Comparison of ENCODE assay signal across 12 mouse cellular contexts in the genomic region with DNA sequence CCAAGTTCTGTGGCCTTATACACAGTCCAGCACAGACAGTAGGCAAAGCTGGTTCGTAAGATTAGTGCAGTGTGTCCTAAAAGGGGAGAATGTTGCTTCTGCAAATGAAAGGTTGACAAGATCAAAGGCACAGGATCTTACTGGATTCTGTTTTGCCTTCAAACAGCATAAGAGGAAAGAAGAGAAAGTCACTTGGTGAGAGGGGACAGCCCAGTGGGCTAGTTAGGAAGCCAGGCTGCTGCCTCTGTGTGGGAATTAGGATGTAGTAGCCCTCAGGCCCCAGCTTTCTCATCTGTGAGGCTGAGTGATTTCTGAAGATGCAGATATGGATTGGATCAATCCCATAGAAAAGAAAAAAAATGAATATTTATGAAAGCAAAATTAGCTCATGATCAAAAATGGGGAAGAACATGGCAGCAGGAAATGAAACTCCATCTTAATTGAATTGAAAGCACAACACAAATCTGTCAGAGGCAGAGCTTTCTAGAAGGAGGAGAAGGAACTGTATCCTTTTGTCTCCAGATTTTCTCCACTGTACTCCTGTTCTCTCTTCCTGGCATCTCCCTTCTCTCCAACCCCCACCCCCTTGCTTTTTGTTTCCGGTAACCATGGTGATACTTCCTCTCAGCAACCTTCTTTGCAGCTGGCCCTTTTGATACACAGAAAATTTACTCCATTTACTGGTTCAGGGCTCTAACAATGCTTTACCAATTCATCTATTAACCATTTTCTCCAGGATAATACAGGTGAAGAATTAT.
DNase-seq lines count a peak whose midpoint lies in the region; ATAC-seq lines count a peak whose summit lies in the region.
"Had no signal": no experiment of that assay in that cellular context is flagged by ENCODE, and none has a peak within 500 bp of the region (broad histone marks: within the 10 kb centered on the region; RNA-seq: fewer than 3 reads in every experiment).

No protein-coding gene starts in this region.

- no peaks in the 10 kb centered on the region; the same call in 1 of the 2 replicates for H3K36me3 ChIP-seq in forebrain, embryonic 13.5 days (ENCODE audit: poor library complexity, severe bottlenecking)
- H3K36me3 ChIP-seq in midbrain, embryonic 10.5 days = no peaks in the 10 kb centered on the region
- no peaks in the 10 kb centered on the region for H3K36me3 ChIP-seq in kidney, embryonic 15.5 days
- H3K36me3 ChIP-seq: heart, embryonic 13.5 days had no signal

- H3K9ac ChIP-seq in forebrain, embryonic 13.5 days = peak overlapping the region; percentile 43
- H3K9ac ChIP-seq in kidney, embryonic 15.5 days = no peak overlapping the region
- H3K9ac ChIP-seq: heart, embryonic 13.5 days had no signal

- no peaks in the 10 kb centered on the region for H3K27me3 ChIP-seq in forebrain, embryonic 13.5 days
- no peaks in the 10 kb centered on the region for H3K27me3 ChIP-seq in midbrain, embryonic 10.5 days (ENCODE audit: low read depth, poor library complexity, severe bottlenecking)
- H3K27me3 ChIP-seq in kidney, embryonic 15.5 days = no peaks in the 10 kb centered on the region
- H3K27me3 ChIP-seq: heart, embryonic 13.5 days had no signal

- peak overlapping the region; percentile 50 for H3K4me2 ChIP-seq in forebrain, embryonic 13.5 days
- no peak overlapping the region for H3K4me2 ChIP-seq in kidney, embryonic 15.5 days
- H3K4me2 ChIP-seq: heart, embryonic 13.5 days had no signal

- WGBS in forebrain, embryonic 13.5 days = 31% methylated on average over 2 of the region's 2 CpGs
- 64% methylated on average over 2 of the region's 2 CpGs for WGBS in midbrain, embryonic 10.5 days
- WGBS in kidney, embryonic 15.5 days = 83% methylated on average over 2 of the region's 2 CpGs

- peak overlapping the region; percentile 94 for H3K27ac ChIP-seq in forebrain, embryonic 13.5 days
- peak overlapping the region; percentile 64; the same call in 1 of the 2 replicates for H3K27ac ChIP-seq in midbrain, embryonic 10.5 days (replicated peaks)
- no peak overlapping the region for H3K27ac ChIP-seq in kidney, embryonic 15.5 days
- H3K27ac ChIP-seq: heart, embryonic 13.5 days; macrophage had no signal

- H3K9me3 ChIP-seq in forebrain, embryonic 13.5 days (replicated peaks) = no peaks in the 10 kb centered on the region
- no peaks in the 10 kb centered on the region for H3K9me3 ChIP-seq in midbrain, embryonic 10.5 days (replicated peaks)
- H3K9me3 ChIP-seq in kidney, embryonic 15.5 days (replicated peaks) = no peaks in the 10 kb centered on the region
- H3K9me3 ChIP-seq: heart, embryonic 13.5 days had no signal

- DNase-seq in right cerebral cortex, postnatal 10 days (ENCODE audit: low spot score in 2 of 2) = peak; percentile 61 to 70
- no peak for DNase-seq in right cerebral cortex, postnatal 14 days
- peak; percentile 33 for DNase-seq in midbrain, embryonic 10.5 days (ENCODE audit: low spot score)
- no peak for DNase-seq in adrenal gland, adult 2 months
- no peak for DNase-seq in frontal cortex, postnatal 36 days (ENCODE audit: low spot score in 2 of 2)
- no peak for DNase-seq in urinary bladder, postnatal 14 days (ENCODE audit: low spot score)
- DNase-seq: kidney, adult 9 months; thymus, postnatal 14 days had no signal

- peak; percentile 73 for ATAC-seq in forebrain, embryonic 13.5 days
- no peak for ATAC-seq in kidney, embryonic 15.5 days (replicated peaks; ENCODE audit: low FRiP score)

- H3K4me3 ChIP-seq in forebrain, embryonic 13.5 days = no peak overlapping the region
- H3K4me3 ChIP-seq in midbrain, embryonic 10.5 days = no peak overlapping the region
- no peak overlapping the region for H3K4me3 ChIP-seq in kidney, embryonic 15.5 days (replicated peaks)
- H3K4me3 ChIP-seq: heart, embryonic 13.5 days had no signal

- H3K4me1 ChIP-seq in forebrain, embryonic 13.5 days = peaks cover 41% of the 10 kb centered on the region
- H3K4me1 ChIP-seq in midbrain, embryonic 10.5 days = peaks cover 31% of the 10 kb centered on the region
- 0 out of 2 replicates have a peak, but pooled peaks cover 5% of the 10 kb centered on the region for H3K4me1 ChIP-seq in kidney, embryonic 15.5 days
- H3K4me1 ChIP-seq: heart, embryonic 13.5 days had no signal

Comparison
In these comparisons a context has a peak if more than half of its experiments do, and no peak if none do; other contexts are left out.
1. DNase-seq: peak in right cerebral cortex, postnatal 10 days (2 of 2) and midbrain, embryonic 10.5 days (single experiment); none in right cerebral cortex, postnatal 14 days (single experiment), adrenal gland, adult 2 months (single experiment), frontal cortex, postnatal 36 days (0 of 2) and urinary bladder, postnatal 14 days (single experiment).